Mouse (Mus musculus) liver, embryonic 14.5 days (tissue): ENCODE measurements around the gene Atp2c1. TPM values are rescaled to one million over a fixed set of nuclear protein-coding genes. Genes with fewer than 3 reads are reported as not detected.

Source experiments
- ATAC-seq: fragments of 200-750 bp; cut with Nextera tagmentation; 2 replicates; pipeline ENCODE4 v1.8.0; 2017; ENCODE audit warnings: moderate number of reproducible peaks, mild to moderate bottlenecking, moderate library complexity; ENCODE audit not compliant: insufficient read depth
- DNase-seq, 3 experiments: peaks; one replicate each; pipeline ENCODE4 v3.0.0-alpha.2; 2012 to 2013; ENCODE audit warnings: low read depth in 3 of 3, low spot score in 3 of 3
- H3K27ac ChIP-seq: fragments of 300-500 bp; sonication (generic); 2 replicates; pipeline ENCODE4 v1.5.1; 2014; ENCODE audit warnings: moderate library complexity, mild to moderate bottlenecking, control low read depth, inconsistent platforms
- H3K27me3 ChIP-seq: fragments of 300-500 bp; sonication (generic); 2 replicates; pipeline ENCODE4 v1.6.1; 2014; ENCODE audit warnings: mild to moderate bottlenecking, low read length, moderate library complexity; ENCODE audit not compliant: control insufficient read depth, insufficient read depth
- H3K36me3 ChIP-seq: fragments of 300-500 bp; sonication (generic); replicated peaks from 2 replicates; pipeline ENCODE4 v1.6.1; 2014; ENCODE audit warnings: low read depth; ENCODE audit not compliant: control insufficient read depth, insufficient read depth
- H3K4me1 ChIP-seq, 2 experiments: fragments of 200-500 bp in 1 of 2; fragments of 300-500 bp in 1 of 2; sonication (generic) in 1 of 2; replicated peaks; 2 replicates each; pipeline ENCODE4 v1.6.1; 2012 to 2014; ENCODE audit warnings: antibody characterized with exemption in 1 of 2, inconsistent platforms in 1 of 2, low read length in 1 of 2; ENCODE audit not compliant: control insufficient read depth in 2 of 2, insufficient read depth in 2 of 2
- H3K4me2 ChIP-seq: fragments of 300-500 bp; sonication (generic); 2 replicates; pipeline ENCODE4 v1.6.1; 2014; ENCODE audit warnings: low read depth, mild to moderate bottlenecking, control low read depth, moderate library complexity
- H3K4me3 ChIP-seq, 2 experiments: fragments of 200-500 bp in 1 of 2; fragments of 300-500 bp in 1 of 2; sonication (generic) in 1 of 2; 2 replicates each; pipeline ENCODE4 v1.5.1; 2012 to 2014; ENCODE audit warnings: low read depth in 2 of 2, low read length in 2 of 2, mild to moderate bottlenecking in 2 of 2, control low read depth in 1 of 2, inconsistent platforms in 1 of 2, moderate library complexity in 1 of 2; ENCODE audit not compliant: insufficient read depth in 1 of 2
- H3K9ac ChIP-seq: fragments of 300-500 bp; sonication (generic); replicated peaks from 2 replicates; pipeline ENCODE4 v1.6.1; 2014; ENCODE audit warnings: mild to moderate bottlenecking, control low read depth, moderate library complexity
- H3K9me3 ChIP-seq: fragments of 300-500 bp; sonication (generic); 2 replicates; pipeline ENCODE4 v1.6.1; 2016; ENCODE audit warnings: low read length, mixed read lengths; ENCODE audit not compliant: control insufficient read depth
- CTCF ChIP-seq: IDR thresholded peaks from 2 replicates; pipeline ENCODE4 v1.5.1; 2016; ENCODE audit warnings: antibody characterized with exemption, low read depth, control low read depth
- EP300 ChIP-seq: IDR thresholded peaks from 2 replicates; pipeline ENCODE4 v1.6.1; 2016; ENCODE audit warnings: antibody characterized with exemption, low read depth
- WGBS: fragments of 180-500 bp; shearing (Covaris S2); extraction: QIAGEN DNeasy Blood & Tissue Kit; methylation state at CpG from one replicate; pipeline ENCODE4 v1.1.7; 2014; ENCODE audit not compliant: insufficient replicate concordance; 5-methylcytosine and 5-hydroxymethylcytosine counted together
- polyA plus RNA-seq, 2 experiments: library from polyadenylated mRNA; depleted of rRNA in 1 of 2; stranded (reverse) in 1 of 2; unstranded in 1 of 2; fragments of >200 nt; fragmentation: Nextera tagmentation in 1 of 2; extraction: Ambion mirVana in 1 of 2; gene quantifications; 2 replicates each; pipeline versions ENCODE4 v1.2.1 to v1.2.3; 2012 to 2014

The Atp2c1 gene
- polyA plus RNA-seq, 2 experiments: 11.2 to 16.8 TPM

- no peaks in the 10 kb centered on the region for H3K4me1 ChIP-seq
- peak in 2 of 3 experiments; percentile 22 to 23 for DNase-seq
- WGBS: 7% methylated on average over 4 of the region's 4 CpGs
- no peak overlapping the region for H3K4me2 ChIP-seq
- H3K4me3 ChIP-seq: no peak overlapping the region
- no peaks in the 10 kb centered on the region for H3K36me3 ChIP-seq
- H3K27ac ChIP-seq: no peak overlapping the region
- H3K9ac ChIP-seq: no peak overlapping the region
- ATAC-seq: no peak
- H3K27me3 ChIP-seq: no peaks in the 10 kb centered on the region
- H3K9me3 ChIP-seq: no peaks in the 10 kb centered on the region
- TF ChIP-seq CTCF: peak; percentile 74
- TF ChIP-seq EP300: no peak
Observed at GRCm38 (mm10) chr9:105389289-105389688, 137.8 kb downstream of the Atp2c1 start.

- Histone ChIP-seq H3K4me3 (no peak overlapping the region), H3K27ac (no peak overlapping the region), H3K9ac (no peak overlapping the region), H3K4me2 (no peak overlapping the region), H3K9me3 (no peaks in the 10 kb centered on the region), H3K27me3 (no peaks in the 10 kb centered on the region), H3K36me3 (no peaks in the 10 kb centered on the region), H3K4me1 (no peaks in the 10 kb centered on the region)
- no peak for TF ChIP-seq CTCF
- TF ChIP-seq EP300: no peak
- WGBS: 65% methylated on average over 5 of the region's 5 CpGs
- DNase-seq (no peak), ATAC-seq (no peak)
Observed at GRCm38 (mm10) chr9:105387403-105387802, 139.7 kb downstream of the Atp2c1 start.

GRCm38 (mm10) chr9:105379533-105380145, 147.5 kb downstream of the Atp2c1 start:
- no peak for ATAC-seq
- Histone ChIP-seq H3K27ac (no peak overlapping the region), H3K9me3 (no peaks in the 10 kb centered on the region), H3K27me3 (no peaks in the 10 kb centered on the region), H3K4me1 (no peaks in the 10 kb centered on the region), H3K9ac (no peak overlapping the region), H3K4me3 (no peak overlapping the region), H3K36me3 (no peaks in the 10 kb centered on the region), H3K4me2 (no peak overlapping the region)
- no peak for DNase-seq
- 62% methylated on average over 8 of the region's 8 CpGs for WGBS
- TF ChIP-seq EP300 (no peak), CTCF (no peak)

GRCm38 (mm10) chr9:105377622-105378021, 149.5 kb downstream of the Atp2c1 start:
- no peak overlapping the region for H3K27ac ChIP-seq
- WGBS: 37% methylated on average over 3 of the region's 3 CpGs
- H3K27me3 ChIP-seq: no peaks in the 10 kb centered on the region
- no peak for ATAC-seq
- H3K4me3 ChIP-seq: no peak overlapping the region
- TF ChIP-seq EP300 (no peak), CTCF (no peak)
- H3K4me2 ChIP-seq: no peak overlapping the region
- no peak overlapping the region for H3K9ac ChIP-seq
- no peak for DNase-seq
- no peaks in the 10 kb centered on the region for H3K4me1 ChIP-seq
- no peaks in the 10 kb centered on the region for H3K9me3 ChIP-seq
- no peaks in the 10 kb centered on the region for H3K36me3 ChIP-seq

DNA sequence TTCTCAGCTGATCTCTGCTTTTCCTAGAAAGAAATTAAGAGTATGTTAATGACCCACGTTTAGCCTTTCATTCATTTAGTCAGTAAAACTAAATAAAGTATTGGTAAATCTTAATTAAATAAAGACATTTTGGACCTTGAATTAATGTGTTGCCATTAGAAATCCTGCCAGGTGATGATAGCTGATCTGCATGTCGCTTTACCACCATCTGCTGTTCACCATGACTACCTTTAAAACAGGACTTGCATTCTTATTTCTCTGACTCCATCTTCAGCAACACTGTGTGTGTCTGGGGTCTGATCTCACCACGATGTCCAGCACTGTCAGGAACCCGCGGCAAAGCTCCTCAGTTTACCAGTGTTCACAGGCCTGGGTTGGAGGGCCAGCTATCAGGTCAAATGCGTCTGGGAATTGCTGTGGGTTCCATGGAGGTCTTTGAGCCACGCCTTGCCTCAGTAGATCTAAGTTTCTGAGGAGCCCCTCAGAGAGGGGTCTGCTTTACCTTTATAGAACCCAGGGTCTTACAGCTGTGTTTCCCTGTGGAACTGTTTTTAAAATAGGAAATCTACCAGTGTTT, 150.1 kb downstream of the Atp2c1 start:
- no peak overlapping the region for H3K4me2 ChIP-seq
- no peaks in the 10 kb centered on the region for H3K27me3 ChIP-seq
- DNase-seq: no peak
- TF ChIP-seq EP300: no peak
- no peak for TF ChIP-seq CTCF
- no peaks in the 10 kb centered on the region for H3K36me3 ChIP-seq
- no peak for ATAC-seq
- no peak overlapping the region for H3K27ac ChIP-seq
- H3K9ac ChIP-seq: no peak overlapping the region
- WGBS: 49% methylated on average over 7 of the region's 7 CpGs
- no peak overlapping the region for H3K4me3 ChIP-seq
- H3K9me3 ChIP-seq: no peaks in the 10 kb centered on the region
- H3K4me1 ChIP-seq: no peaks in the 10 kb centered on the region
